Mouse (Mus musculus) c-Kit-positive CD71-positive TER-119-negative erythroid progenitor cells, embryonic 14.5 days (primary cell): ENCODE results near the gene Zfp423.
A peak's percentile ranks its signal among the peaks of the same experiment; 100 is the strongest.
"Not testable (repeated sequence)": the region's sequence is repeated elsewhere in the genome, so short reads cannot be mapped to it uniquely, and the experiment has no call there.

Source experiments
- DNase-seq: peaks from one replicate; pipeline ENCODE4 v3.0.0-alpha.2; 2013; ENCODE audit warnings: low read depth

Zfp423 gene

DNA sequence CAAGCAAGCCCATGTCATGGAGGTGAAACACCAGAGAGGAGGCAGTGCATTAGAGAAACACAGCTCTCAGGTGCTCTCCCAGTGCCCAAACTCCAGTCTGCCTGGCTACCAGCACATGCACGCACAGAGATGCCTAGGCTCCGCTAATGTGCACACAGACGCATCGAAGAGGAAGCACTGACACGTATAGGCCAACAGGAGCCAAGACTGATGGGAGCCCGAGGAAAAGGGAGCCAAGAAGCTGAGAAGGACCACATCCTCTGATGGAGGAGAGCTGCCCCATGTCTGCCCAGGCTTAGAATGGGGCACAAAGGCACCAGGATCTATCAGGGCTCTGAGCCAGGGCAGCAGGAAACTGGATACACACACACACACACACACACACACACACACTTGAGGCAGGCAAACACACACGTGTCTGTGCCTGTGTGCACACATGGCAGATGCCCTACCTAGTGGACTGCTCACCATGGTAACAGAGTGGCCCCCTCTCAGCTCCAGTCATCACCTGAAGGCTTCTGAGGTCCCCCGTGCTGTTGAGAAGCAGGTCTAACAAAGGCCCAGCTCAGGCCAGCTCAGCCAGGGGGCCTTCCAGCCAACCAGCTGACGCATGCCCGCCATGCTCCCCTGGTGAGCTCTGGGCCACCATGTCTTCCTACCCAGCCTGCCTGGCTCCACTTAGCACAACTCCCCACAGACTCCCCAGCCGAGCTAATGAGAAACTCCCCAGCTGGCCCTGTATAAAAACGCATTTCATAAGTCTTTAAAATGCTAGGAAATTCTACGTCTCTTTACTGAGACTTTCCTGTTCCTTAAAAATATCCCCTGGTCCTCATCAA, 64.0 kb downstream of the Zfp423 start:
- no peak for DNase-seq

DNA sequence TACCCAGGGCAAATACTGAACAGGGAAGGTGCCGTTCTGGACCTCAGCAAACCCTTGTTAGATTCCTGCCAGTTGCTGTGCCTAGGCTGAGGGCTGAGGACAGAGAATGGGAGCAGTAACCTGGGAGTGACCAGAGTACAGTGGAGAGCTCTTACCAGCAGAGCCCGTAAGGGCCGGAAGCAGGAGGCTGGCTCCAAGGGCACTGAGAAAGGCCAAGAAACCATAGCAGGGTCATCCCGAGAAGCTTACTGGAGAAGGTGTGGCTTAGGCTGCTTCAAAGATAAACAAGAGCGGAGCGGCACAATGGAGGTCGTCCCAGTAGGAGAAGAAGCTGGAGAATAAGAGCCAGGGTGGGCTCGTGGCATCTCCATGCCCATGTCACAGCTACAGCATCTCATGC, 65.1 kb downstream of the Zfp423 start:
- DNase-seq: no peak

DNA sequence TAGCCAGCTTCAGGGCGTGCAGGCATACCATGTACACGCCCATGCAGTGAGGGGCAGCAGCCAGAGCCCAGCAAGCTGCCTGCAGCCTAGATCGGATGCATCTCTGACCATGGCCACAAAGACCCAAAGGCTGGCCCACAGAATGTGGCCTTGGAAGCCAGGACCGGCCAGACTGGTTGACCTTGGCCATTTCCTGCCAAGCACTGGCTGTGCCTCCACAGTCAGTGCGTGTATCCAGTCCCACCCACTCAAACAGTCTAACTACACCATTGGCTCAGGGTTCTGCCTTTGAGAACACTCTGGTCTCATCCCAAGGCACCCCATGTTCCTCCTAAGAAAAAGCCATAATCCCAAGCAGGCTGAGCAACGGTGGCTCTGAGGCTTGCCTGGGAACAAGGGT, 65.8 kb downstream of the Zfp423 start:
- no peak for DNase-seq

DNA sequence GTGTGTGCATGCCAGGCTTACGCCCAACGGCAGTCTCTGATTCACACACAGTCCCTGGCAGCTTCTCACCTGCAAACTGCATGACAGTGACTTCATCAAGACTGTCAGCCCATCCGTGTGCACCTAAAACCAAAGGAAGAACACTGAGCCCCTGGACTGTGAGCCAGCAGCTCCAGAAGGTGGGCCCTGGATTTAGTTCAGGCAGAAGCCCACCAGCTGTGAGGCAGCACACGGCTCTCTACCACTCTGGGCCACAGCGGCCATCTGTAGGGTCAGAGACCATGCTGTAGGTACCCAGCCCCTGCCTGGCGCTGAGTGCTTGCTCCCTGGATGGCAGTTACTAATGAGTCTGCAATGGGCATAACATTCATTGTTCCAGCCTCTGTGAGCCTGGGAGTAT, 66.5 kb downstream of the Zfp423 start:
- no peak for DNase-seq

DNA sequence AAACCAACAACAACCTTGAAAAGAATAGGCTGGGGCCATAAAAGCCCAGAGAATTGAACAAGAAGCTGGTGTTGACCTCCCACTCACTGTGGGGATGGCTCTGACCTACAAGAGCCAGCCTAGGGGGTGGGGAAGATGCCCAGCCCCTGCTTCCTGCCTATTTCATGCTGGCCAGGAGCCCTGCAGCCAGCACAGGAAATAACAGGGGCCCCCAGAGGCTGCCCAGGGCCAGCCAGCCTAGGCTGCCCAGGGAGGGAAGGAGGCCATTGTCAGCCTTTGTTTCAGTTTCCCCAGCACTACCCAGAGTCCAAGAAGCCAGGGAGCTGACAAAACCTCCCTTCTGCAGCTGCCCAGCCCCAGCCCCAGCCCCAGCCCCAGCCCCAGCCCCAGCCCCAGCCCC, 67.5 kb downstream of the Zfp423 start:
- no peak for DNase-seq

DNA sequence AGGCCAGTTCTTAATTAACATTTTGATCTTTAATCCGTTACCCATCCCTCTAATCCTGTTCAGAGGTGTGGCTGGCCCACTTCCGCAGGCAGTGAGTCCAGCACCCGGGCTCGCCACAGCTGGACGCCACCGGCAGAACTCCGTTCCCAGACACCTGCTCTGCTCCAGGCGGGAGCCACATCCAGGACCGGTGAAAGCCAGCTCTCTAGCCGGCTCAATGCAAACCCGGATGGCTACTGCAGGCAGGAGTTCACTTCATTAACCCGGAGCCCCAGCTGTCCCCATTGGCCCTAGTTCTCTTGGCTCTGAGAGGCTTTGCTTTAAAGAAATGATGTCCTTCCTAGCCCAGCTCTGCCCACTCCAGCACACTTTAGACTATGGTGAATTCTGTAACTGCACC, 71.4 kb downstream of the Zfp423 start:
- no peak for DNase-seq

DNA sequence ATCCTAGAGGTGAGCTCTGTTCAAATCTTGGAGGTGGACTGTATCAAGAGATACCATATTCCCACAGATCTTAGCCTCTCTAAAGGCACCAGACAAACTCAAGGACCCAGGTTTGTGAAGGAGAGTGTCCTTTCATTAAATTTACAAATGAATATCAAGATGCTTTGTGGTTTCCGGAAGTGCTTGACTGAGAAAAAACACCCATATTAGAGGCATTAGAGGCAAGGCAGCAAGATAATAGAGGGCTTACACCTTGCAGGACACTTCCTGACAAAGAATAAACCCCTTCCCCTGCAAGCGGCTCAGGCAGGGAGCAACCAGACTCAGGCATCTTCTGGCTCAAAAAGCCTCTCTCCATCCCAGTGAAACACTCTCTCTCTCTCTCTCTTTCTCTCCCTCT, 78.3 kb downstream of the Zfp423 start:
- DNase-seq: no peak

DNA sequence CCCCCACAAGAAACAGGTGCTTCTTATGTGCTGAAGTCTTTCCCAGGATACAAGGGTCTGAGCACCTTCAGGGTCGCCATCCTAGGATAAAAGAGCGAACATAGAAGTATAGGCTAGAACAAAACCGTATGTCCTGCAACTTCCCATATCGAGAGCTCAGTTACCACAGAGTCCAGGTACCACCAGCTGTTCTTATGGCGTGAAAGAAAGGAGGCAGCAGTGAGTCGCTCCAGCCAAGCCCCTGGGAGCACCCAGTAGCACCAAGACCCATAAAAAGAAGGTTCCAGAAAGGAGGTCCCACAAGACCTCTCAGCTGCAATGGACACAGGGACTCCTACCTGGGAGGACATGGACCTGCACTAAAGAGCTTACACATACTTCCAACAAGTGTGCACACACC, 83.5 kb downstream of the Zfp423 start:
- no peak for DNase-seq

DNA sequence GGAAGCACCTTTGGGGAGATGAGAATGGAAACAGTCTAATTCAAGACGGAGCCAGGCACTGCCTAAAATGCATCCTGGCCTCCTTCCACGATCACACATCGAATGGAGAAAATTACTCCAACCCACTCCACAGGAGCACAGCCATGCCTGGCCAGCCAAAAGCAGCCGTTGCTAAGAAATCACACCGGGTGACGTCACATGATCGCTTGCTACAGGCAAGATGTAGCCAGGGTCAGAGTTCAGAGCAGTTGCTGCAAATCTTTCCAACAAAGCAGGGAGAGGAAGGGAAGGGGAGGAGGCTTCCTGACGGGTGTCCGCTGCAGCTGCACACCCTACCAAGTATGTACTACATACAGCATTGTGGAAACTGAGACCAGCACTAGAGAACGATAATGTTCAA, 83.9 kb downstream of the Zfp423 start:
- no peak for DNase-seq

DNA sequence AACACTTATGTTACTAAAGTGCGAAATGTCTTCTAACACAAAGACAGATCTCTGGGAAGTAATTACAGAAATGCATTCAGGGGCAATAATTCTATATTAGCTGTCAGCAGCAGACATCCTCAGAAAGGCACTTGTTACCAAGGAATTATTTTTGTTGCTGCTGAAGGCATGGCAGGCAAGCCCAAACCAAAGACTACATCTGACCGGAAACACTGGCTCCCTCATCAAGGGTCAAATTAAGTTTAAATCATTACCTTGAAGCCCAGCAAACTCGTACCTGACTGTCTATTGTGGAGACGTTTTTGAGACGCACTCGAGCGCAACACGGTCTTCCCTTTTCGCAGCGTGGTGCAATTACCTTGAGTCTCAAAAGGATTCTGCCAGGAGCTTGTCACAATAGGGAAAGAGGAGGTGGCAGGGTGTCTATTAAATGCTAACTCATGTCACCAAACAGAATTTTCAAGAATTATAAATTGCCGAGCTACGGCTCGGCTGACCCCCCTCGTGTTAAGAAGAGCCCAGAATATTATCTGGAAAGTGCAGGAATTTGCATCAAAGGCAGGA, 86.3 kb downstream of the Zfp423 start:
- DNase-seq: no peak

DNA sequence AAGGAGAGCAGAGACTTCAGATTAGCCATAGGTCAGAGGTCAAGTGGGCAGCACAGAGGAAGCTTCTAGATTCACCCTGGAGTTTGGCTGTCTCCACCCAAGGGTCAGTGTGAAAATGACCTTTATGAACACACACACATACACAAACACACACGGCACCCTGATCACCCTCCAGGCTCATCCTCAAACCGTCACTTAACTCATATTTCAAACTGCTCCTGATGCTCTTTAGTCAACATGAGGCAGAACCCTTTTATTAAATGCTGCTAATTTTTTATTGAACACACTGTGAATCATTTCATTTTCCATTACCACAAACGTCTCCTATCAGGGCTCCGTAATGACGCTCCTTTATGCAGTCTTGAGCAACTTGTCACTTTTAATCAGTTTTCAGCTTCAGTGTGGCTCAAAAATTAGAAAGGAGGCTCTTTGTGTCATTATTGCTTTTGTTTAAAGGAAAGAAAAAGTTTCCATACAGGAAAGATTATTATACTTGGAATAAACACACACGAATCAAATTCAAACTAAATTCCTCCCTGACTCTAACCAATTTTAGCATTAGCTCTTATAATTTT, 87.0 kb downstream of the Zfp423 start:
- no peak for DNase-seq

DNA sequence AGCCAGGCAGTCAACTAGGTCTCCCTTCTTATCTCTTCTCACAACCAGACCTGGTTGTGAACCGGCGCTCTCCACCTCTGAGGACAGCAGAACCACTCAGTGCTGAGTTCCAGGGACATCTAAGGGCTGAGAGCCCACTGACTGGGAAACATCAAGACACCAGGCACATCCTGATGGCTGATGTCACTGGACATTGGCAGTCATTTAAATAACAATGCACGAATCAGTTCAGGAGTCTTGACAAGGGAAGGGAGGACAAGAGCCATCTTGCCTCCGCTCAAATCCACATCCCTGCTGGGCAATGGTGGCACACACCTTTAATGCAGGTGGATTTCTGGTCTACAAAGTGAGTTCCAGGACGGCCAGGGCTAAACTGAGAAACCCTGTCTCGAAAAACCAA, 92.8 kb downstream of the Zfp423 start:
- no peak for DNase-seq

DNA sequence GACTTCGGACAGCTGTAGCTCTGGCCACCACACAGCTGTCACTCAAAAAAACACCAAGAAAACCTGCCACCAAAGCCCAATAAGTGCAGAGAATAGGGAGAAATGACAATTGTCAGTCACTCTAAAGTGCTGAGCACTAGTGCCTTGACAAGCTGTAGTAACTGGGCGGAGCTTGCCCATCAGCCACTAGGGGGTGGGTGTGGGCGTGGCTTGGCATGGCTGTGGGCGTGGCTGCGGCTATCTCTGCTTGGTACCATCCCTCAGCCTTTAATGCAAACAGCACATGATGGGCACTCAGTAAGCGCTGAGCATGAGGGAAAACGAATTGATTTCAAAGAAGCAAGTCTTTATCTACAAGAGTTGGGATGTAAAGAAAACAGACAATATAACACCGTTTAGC, 95.2 kb downstream of the Zfp423 start:
- DNase-seq: peak; percentile 16

DNA sequence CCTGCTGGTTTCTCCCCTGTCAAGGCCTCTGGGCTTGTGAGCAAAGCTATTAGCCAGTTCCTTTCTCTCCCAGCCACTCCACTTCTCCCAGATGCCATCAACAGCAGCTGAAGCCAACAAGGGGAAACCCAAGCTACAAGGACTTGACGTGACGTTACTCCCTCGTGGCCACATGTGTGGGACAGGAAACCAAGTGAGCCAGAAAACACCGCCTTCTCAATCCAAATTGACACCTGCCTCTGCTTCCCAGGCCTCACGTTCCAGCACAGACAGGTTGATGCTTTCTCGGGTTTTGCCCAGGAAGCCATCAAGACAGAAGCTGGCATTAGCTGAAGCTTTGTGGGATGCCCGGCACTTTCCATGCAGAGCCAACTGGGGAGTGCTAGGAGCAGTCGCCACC, 96.3 kb downstream of the Zfp423 start:
- DNase-seq: no peak

DNA sequence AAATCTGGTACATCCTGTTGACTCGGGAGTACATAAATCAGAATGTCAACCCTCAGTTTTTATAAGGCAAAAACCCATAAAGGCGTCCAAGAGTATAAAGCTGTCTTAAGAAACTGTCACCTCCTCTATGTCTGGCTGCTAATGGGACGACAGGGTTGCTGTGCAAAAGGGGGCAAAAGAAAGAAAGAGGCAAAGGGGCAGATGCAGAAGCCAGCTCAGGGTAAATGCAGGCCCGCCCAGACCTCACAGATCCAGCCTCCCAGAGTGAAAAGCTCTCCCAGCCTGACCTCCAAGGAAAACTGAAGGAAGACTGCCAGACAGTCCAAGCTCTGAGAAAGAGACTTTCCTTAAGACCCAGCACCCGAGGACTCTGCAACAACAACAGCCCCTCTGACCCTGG, 97.7 kb downstream of the Zfp423 start:
- no peak for DNase-seq

DNA sequence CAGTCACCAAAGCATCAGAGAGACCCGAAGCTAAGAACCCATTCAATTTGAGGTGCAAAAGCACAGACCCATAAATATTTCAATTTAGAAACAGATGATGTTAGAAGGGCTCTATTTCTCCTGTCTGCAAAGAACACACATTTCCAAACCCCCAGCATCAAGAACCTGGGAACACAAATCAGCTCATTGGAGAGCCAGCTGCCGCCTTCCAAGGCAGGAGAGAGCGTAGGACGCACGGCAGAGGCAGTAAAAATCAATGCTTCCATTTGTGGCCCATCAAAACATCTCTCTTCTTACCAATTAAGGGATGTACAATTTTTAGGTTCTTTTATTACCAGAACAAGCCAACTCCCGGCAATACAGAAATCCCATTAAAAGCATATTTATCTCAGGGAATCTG, 98.5 kb downstream of the Zfp423 start:
- DNase-seq: no peak

DNA sequence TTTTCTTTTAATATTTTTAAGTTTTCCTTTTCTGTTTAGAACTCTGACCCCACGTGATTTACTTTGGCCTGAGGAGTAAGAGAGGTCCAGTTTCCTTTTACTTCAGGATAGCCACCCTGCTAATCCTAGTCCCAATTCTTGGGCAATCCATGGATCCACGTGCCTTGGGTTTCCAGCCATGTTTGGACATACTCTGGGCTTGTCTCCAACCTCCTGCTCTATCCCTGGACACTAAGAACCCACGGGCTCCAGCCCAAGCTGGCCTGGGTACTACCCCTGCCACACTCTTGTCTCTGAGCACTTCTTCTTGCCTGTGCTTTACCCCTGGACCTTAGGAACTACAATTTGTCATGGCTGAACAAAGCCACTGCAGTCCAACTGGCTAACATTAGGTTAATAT, 107.5 kb downstream of the Zfp423 start:
- no peak for DNase-seq

DNA sequence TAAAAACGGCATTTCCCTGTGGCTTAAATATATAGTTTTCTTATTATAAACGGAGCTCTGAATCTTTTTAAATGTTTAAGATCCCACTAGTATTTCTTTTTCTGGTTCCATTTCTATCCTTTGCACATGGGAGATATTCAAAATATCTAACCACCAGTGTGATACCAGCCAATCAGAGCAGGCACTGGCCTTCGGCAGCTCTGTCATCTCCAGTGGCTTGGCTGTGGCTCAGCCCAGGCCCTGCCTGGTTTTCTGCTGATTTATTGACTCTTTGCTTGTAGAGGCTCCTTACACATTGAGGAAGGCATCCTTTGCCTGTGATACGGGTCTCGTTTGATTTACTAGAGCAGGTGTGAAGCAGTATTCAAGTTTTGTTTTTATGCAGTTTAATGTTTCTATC, 108.0 kb downstream of the Zfp423 start:
- no peak for DNase-seq

DNA sequence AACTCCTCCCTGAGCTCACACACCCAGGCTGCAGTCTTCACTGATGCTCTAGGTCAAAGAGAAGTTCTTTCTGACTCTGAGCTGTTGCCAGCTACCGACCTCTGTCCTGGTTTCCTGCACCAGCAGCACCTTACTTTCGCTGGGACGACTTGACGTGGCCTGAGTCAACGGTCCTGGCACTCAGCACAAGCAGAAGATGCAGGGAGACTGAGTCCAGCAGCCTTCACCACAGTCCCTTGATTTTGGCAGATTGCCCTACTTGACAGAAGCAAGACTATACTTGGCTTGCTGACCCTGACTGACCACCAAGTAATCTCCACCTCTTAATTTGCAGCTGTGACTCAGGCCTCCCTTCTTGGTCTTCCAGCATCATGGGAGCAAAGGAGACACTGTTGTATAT, 110.6 kb downstream of the Zfp423 start:
- no peak for DNase-seq

DNA sequence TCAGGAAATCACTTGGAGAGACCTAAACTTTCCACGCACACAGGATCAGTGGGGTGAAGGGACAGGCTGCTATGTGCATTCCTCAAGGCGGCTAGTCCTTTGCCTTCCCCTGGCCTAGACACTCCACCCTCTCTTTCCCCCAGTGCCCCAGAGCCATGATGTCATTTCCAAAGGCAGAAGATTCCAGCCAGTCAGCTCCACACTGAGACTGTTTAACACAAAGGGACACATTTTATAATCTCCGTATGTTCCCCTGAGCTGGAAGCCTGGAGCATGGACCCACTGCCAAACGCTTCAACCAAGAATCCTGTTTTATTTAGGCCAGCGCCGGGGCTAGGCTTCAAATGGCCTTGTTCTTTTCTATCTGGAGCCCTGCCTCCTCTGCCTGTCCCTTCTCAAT, 111.6 kb downstream of the Zfp423 start:
- no peak for DNase-seq

DNA sequence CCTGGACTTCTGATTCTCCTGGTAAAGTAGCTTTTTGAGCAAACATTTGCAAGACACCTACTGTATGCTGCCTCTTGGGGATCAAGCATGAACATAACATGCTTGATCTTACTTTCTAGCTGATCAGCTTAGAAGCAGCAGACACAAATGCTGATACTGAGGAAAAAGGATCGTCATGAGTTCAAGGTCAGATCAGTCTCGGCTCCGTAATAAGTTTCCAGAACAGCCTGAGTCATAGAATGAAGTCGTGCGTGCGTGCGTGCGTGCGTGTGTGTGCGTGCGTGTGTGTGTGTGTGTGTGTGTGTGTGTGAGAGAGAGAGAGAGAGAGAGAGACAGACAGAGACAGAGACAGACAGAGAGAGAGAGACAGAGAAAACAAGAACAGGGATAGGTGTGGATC, 117.3 kb downstream of the Zfp423 start:
- DNase-seq: not testable (repeated sequence)

DNA sequence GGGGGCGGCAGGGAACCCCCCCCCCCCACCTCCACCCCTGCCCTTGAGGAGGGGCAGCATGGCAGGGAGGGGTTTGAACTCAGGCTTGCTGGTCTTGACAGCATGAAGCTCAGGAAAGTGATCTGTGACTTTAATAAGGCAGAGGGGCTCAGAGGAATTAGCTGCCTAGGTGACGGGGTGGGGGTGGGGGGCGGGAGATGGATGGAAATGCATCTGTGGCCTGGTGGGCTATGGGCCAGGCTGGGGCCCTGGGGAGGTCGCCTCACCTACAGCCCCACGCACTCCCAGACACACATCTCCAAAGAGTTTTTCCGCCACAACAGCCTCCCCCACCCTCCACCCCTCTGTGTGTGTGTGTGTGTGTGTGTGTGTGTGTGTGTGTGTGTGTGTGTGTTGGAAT, 122.1 kb downstream of the Zfp423 start:
- no peak for DNase-seq

DNA sequence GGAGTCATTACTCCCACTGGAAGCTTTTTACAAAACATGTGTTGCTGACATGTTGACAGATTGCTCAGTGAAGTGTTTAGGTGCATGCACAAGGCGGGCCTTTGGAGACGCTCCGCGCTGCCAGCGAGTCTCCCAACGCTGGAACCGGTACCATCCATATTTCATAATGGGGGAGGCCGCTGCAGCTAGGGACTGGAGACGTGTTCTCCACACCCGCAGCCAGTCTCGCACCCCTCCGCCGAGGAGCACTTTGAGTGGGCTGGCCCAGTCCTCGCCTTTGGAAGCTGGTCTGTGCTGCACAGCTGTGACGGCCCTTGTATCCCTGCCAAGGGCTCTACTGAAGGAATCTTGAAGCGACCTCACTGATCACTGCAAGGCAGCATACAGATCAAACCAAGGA, 122.5 kb downstream of the Zfp423 start:
- no peak for DNase-seq

DNA sequence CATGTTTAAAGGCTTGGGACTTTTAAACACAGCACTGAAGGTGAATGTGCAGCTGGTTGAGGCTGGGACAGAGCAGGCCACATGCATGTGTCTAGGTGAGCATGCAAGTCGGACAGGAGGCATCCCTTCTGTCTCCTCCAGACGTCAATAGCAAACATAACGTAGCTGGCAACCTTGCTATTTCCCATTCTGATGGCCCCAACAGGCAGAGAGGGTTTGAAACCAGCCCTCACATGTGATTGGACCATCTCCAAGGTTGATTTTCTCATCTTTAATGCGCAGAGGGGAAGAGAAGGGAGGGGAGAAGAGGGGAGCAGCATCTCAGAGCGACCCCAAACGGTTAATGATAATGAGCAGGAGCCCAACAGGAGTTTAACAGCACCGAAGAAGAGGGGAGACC, 123.5 kb downstream of the Zfp423 start:
- no peak for DNase-seq
